Mouse (Mus musculus): ENCODE data around the gene Gorasp2. TPM values are rescaled to one million over a fixed set of nuclear protein-coding genes. Genes with fewer than 3 reads are reported as not detected.

Gene Gorasp2
- polyA plus RNA-seq, 1 experiment, result 81.5 TPM

DNA sequence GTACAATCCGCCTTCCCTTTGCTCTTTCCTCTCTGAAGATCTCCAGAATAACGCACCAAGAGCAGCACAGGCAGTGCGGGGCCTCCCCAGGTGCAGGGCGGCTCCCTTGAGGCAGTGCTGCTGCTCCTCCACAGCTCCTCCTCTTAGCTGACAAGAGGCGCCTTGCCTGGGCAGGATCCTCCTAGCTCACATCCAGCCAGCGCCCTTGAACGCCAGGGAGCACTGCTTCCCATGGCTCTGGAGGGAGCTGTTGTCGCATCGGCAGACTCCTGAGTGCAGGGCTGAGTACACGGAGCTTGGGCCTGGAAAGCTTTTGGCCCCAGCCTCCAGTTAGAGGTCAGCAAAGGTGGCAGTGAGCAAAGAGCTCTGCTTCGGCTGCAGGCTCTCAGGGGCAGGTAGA lies 28.8 kb downstream of the Gorasp2 start:
- Histone ChIP-seq H3K27ac (ENCODE audit: insufficient read depth, low read length) (no peak overlapping the region), H3K4me3 (replicated peaks; ENCODE audit: insufficient read depth, low read depth, low read length) (no peak overlapping the region), H3K4me1 (ENCODE audit: control insufficient read depth, insufficient read depth, low read length) (no peaks in the 10 kb centered on the region), H3K27me3 (ENCODE audit: control insufficient read depth, insufficient read depth, low read length) (no peaks in the 10 kb centered on the region)
- 87% methylated on average over 11 of the region's 11 CpGs for WGBS
- TF ChIP-seq POLR2A (IDR thresholded peaks at IDR 0.05; ENCODE audit: borderline replicate concordance, insufficient read depth, low read length), result no peak
- TF ChIP-seq CTCF (IDR thresholded peaks at IDR 0.05; ENCODE audit: borderline replicate concordance, insufficient read depth, low read depth, low read length), result no peak
- DNase-seq, result no peak

DNA sequence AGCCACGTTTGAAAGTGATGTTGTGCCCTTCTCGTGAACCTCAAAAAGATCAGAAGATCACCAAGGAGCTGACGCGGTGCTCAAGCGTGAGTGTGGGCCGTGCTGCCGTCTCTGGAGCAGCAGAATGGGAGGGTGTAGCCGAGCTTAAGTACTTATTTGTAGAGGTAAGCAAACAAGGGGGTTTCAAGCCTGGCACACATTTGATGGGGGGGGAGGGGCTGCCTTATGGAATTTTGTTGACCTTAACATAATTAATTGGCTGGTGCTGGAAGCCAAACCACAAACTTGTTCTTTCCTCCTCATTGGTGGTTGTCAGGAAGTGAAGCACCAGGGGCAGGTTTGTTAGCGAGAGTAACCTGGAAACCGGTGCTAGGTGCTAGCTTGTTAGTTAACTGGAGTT lies 34.3 kb downstream of the Gorasp2 start:
- H3K4me1 ChIP-seq (ENCODE audit: control insufficient read depth, insufficient read depth, low read length), result no peaks in the 10 kb centered on the region
- DNase-seq, result no peak
- 94% methylated on average over 10 of the region's 10 CpGs for WGBS
- no peak overlapping the region for H3K4me3 ChIP-seq (replicated peaks; ENCODE audit: insufficient read depth, low read depth, low read length)
- no peak overlapping the region for H3K27ac ChIP-seq (ENCODE audit: insufficient read depth, low read length)
- H3K27me3 ChIP-seq (ENCODE audit: control insufficient read depth, insufficient read depth, low read length), result no peaks in the 10 kb centered on the region
- TF ChIP-seq POLR2A (IDR thresholded peaks at IDR 0.05; ENCODE audit: borderline replicate concordance, insufficient read depth, low read length), result no peak
- no peak for TF ChIP-seq CTCF (IDR thresholded peaks at IDR 0.05; ENCODE audit: borderline replicate concordance, insufficient read depth, low read depth, low read length)

- Histone ChIP-seq H3K27ac (ENCODE audit: insufficient read depth, low read length) (no peak overlapping the region), H3K4me1 (ENCODE audit: control insufficient read depth, insufficient read depth, low read length) (no peaks in the 10 kb centered on the region), H3K27me3 (ENCODE audit: control insufficient read depth, insufficient read depth, low read length) (no peaks in the 10 kb centered on the region), H3K4me3 (replicated peaks; ENCODE audit: insufficient read depth, low read depth, low read length) (no peak overlapping the region)
- no peak for DNase-seq
- WGBS, result 94% methylated on average over 3 of the region's 3 CpGs
- TF ChIP-seq CTCF (IDR thresholded peaks at IDR 0.05; ENCODE audit: borderline replicate concordance, insufficient read depth, low read depth, low read length) (no peak), POLR2A (IDR thresholded peaks at IDR 0.05; ENCODE audit: borderline replicate concordance, insufficient read depth, low read length) (no peak)
Measured at GRCm38 (mm10) chr2:70700851-70701250, 39.5 kb downstream of the Gorasp2 start.

DNA sequence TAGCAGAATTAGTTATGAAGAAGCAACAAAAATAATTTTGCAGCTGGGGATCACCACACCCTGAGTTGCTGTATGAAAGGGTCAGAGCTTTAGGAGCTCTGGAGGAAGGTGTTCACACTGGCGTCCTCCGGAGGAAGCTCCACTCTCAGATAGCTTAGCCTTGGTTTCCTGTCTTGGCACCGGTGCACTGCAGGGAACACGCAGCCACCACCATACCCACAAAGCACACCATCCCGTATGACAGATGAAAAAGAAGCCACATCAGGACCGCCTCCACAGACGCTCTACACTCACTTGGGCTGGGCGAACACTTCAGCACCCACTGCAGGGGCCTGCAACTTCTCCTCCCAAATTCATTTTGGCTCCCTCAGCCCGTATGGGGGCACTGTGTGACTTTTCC lies 40.2 kb downstream of the Gorasp2 start:
- WGBS, result 59% methylated on average over 9 of the region's 9 CpGs
- no peak for DNase-seq
- no peak overlapping the region for H3K27ac ChIP-seq (ENCODE audit: insufficient read depth, low read length)
- TF ChIP-seq POLR2A (IDR thresholded peaks at IDR 0.05; ENCODE audit: borderline replicate concordance, insufficient read depth, low read length), result no peak
- no peak for TF ChIP-seq CTCF (IDR thresholded peaks at IDR 0.05; ENCODE audit: borderline replicate concordance, insufficient read depth, low read depth, low read length)
- H3K4me1 ChIP-seq (ENCODE audit: control insufficient read depth, insufficient read depth, low read length), result no peaks in the 10 kb centered on the region
- no peak overlapping the region for H3K4me3 ChIP-seq (replicated peaks; ENCODE audit: insufficient read depth, low read depth, low read length)
- H3K27me3 ChIP-seq (ENCODE audit: control insufficient read depth, insufficient read depth, low read length), result no peaks in the 10 kb centered on the region

- Histone ChIP-seq H3K4me3 (replicated peaks; ENCODE audit: insufficient read depth, low read depth, low read length) (no peak overlapping the region), H3K4me1 (ENCODE audit: control insufficient read depth, insufficient read depth, low read length) (no peaks in the 10 kb centered on the region), H3K27me3 (ENCODE audit: control insufficient read depth, insufficient read depth, low read length) (no peaks in the 10 kb centered on the region), H3K27ac (ENCODE audit: insufficient read depth, low read length) (no peak overlapping the region)
- TF ChIP-seq CTCF (IDR thresholded peaks at IDR 0.05; ENCODE audit: borderline replicate concordance, insufficient read depth, low read depth, low read length) (no peak), POLR2A (IDR thresholded peaks at IDR 0.05; ENCODE audit: borderline replicate concordance, insufficient read depth, low read length) (no peak)
- no peak for DNase-seq
- WGBS, result 44% methylated on average over 5 of the region's 5 CpGs
Measured at GRCm38 (mm10) chr2:70702403-70702802, 41.0 kb downstream of the Gorasp2 start.

GRCm38 (mm10) chr2:70708986-70709730 lies 47.8 kb downstream of the Gorasp2 start:
- H3K27ac ChIP-seq (ENCODE audit: insufficient read depth, low read length), result no peak overlapping the region
- TF ChIP-seq CTCF (IDR thresholded peaks at IDR 0.05; ENCODE audit: borderline replicate concordance, insufficient read depth, low read depth, low read length), result no peak
- 81% methylated on average over 13 of the region's 13 CpGs for WGBS
- no peaks in the 10 kb centered on the region; the same call in 1 of the 2 replicates for H3K27me3 ChIP-seq (ENCODE audit: control insufficient read depth, insufficient read depth, low read length)
- DNase-seq, result no peak
- no peaks in the 10 kb centered on the region for H3K4me1 ChIP-seq (ENCODE audit: control insufficient read depth, insufficient read depth, low read length)
- no peak overlapping the region for H3K4me3 ChIP-seq (replicated peaks; ENCODE audit: insufficient read depth, low read depth, low read length)

- TF ChIP-seq POLR2A (IDR thresholded peaks at IDR 0.05; ENCODE audit: borderline replicate concordance, insufficient read depth, low read length) (no peak), CTCF (IDR thresholded peaks at IDR 0.05; ENCODE audit: borderline replicate concordance, insufficient read depth, low read depth, low read length) (no peak)
- DNase-seq, result no peak
- Histone ChIP-seq H3K4me3 (replicated peaks; ENCODE audit: insufficient read depth, low read depth, low read length) (no peak overlapping the region), H3K4me1 (ENCODE audit: control insufficient read depth, insufficient read depth, low read length) (no peaks in the 10 kb centered on the region), H3K27ac (ENCODE audit: insufficient read depth, low read length) (no peak overlapping the region), H3K27me3 (ENCODE audit: control insufficient read depth, insufficient read depth, low read length) (no peaks in the 10 kb centered on the region; the same call in 1 of the 2 replicates)
- 90% methylated on average over 7 of the region's 7 CpGs for WGBS
Measured at GRCm38 (mm10) chr2:70710236-70710635, 48.9 kb downstream of the Gorasp2 start.

DNA sequence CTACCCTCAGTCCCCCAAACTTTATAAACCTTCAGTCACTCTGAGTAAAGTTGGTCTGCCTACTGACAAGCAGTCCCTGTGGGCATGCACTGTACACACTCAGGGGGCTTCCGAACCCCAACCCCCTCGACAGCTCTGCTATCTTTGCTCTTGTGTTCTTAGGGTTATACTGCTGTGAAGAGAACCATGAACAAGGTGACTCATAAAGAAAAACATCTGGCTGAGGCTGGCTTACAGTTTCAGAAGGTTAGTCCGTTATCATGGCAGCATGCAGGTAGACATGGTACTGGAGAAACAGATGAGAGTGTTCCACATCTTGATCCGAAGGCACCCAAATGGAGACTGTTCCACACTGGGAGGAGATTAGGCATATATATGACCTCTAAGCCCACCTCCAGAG lies 49.5 kb downstream of the Gorasp2 start:
- no peaks in the 10 kb centered on the region for H3K4me1 ChIP-seq (ENCODE audit: control insufficient read depth, insufficient read depth, low read length)
- WGBS, result 96% methylated on average over 4 of the region's 4 CpGs
- no peak overlapping the region for H3K4me3 ChIP-seq (replicated peaks; ENCODE audit: insufficient read depth, low read depth, low read length)
- no peak for DNase-seq
- H3K27me3 ChIP-seq (ENCODE audit: control insufficient read depth, insufficient read depth, low read length), result no peaks in the 10 kb centered on the region; the same call in 1 of the 2 replicates
- TF ChIP-seq POLR2A (IDR thresholded peaks at IDR 0.05; ENCODE audit: borderline replicate concordance, insufficient read depth, low read length), result no peak
- TF ChIP-seq CTCF (IDR thresholded peaks at IDR 0.05; ENCODE audit: borderline replicate concordance, insufficient read depth, low read depth, low read length), result no peak
- no peak overlapping the region for H3K27ac ChIP-seq (ENCODE audit: insufficient read depth, low read length)
